Mouse (Mus musculus): ENCODE measurements at regions not wholly inside any gene's neighbourhood (a gene's known extent, or its start where the extent isn't known, plus 50 kb on each side); places are given as distances from the start of the nearest gene placed in this dataset.

DNA sequence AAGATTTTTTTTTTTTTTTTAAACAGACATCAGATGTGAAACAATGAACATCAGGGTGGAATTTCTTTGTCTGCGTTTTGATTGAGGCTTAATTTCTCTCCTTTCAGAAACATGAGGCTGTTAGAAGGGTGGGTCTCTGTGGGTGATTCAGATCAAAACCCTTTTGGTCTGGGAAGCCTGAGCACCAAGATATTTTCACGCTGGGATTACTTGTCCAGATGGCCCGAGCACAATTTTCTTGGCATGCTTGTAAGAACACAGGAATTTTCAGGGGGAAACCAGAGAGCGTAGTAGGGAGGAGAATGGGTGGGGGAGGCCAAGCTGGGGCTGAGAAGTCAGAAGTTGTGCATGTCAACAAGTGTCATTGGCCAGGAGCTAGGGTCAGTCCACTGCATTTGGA is 76.6 kb upstream of the Lrig1 start:
- H3K27ac ChIP-seq: no peak overlapping the region
- no peak overlapping the region for H3K9ac ChIP-seq (replicated peaks)
- no peaks in the 10 kb centered on the region for H3K36me3 ChIP-seq
- no peak for ATAC-seq
- H3K4me2 ChIP-seq (replicated peaks): no peak overlapping the region
- H3K27me3 ChIP-seq: no peaks in the 10 kb centered on the region
- H3K9me3 ChIP-seq: no peaks in the 10 kb centered on the region
- 35% methylated on average over 4 of the region's 4 CpGs for WGBS
- peaks cover 30% of the 10 kb centered on the region for H3K4me1 ChIP-seq (replicated peaks)
- H3K4me3 ChIP-seq (replicated peaks): no peak overlapping the region

DNA sequence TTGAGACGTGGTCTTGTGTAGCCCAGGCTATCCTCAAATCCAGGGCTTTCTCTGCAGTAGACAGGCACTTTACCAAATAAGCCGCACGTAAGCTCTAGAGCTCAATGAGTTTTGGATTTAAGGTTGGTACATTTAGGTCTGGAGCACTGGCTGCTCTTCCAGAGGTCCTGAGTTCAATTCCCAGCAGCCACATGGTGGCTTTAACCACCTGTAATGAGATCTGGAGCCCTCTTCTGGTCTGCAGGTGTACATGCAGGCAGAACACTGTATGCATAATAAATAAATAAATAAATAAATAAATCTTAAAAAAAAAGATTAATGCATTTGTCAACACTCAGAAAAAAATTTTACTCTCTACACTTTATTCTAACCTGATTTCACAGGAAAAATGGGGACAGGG is 74.9 kb upstream of the Lrig1 start:
- Histone ChIP-seq H3K9me3 (no peaks in the 10 kb centered on the region), H3K9ac (replicated peaks) (no peak overlapping the region), H3K27me3 (no peaks in the 10 kb centered on the region), H3K4me3 (replicated peaks) (no peak overlapping the region), H3K36me3 (no peaks in the 10 kb centered on the region), H3K4me1 (replicated peaks) (peaks cover 30% of the 10 kb centered on the region), H3K27ac (peak overlapping the region; percentile 93), H3K4me2 (replicated peaks) (no peak overlapping the region)
- ATAC-seq: no peak
- 98% methylated on average over 3 of the region's 3 CpGs for WGBS

DNA sequence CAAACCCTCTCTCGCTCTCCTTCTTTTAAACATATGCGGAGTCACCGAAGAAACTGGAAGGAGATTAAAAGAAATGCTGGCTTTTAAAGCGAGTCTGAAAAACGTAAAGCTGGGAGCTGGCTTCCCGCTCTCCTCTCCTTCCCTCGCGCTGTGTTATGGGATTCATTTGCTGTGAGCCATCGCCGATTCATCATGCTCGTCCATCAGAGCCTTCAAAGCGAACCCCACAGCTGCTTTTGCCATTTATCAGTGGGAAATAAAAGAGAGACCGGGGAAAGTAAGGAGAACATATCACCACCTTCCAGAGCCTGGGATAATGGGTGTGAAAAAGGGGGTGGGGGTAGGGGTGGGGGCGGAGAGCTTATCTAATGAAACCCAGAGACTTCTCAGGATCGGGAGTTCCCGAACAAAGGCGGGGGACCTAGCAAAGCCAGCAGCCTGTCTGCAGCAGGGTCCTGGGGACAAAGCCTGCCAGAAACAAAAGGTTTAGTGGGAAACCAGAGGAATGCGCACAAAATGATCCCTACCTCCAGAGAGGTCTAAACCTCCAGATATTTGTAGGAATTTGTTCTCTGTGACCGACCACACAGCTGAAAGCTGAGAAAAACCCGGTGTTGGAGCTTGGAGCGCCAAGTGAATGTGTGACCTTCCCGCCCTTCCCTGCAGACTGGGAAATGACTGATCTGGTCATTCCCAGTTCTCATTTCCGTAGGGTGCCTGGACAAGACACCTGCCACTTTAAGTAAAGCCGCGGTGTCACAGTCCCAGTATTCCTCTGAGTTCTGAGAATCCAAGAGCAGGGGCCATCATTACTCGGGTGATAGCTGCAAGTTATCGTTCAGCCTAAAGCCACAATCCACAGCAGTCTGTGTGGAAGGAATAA is 73.9 kb upstream of the Lrig1 start:
- H3K4me3 ChIP-seq (replicated peaks): peak overlapping the region; percentile 23
- H3K4me1 ChIP-seq (replicated peaks): peaks cover 30% of the 10 kb centered on the region
- no peaks in the 10 kb centered on the region for H3K27me3 ChIP-seq
- H3K36me3 ChIP-seq: no peaks in the 10 kb centered on the region
- WGBS: under 1% methylated on average over 27 of the region's 27 CpGs
- peak overlapping the region; percentile 93 for H3K27ac ChIP-seq
- H3K9ac ChIP-seq (replicated peaks): peak overlapping the region; percentile 55
- ATAC-seq: peak; percentile 83
- no peaks in the 10 kb centered on the region for H3K9me3 ChIP-seq
- peak overlapping the region; percentile 46 for H3K4me2 ChIP-seq (replicated peaks)

DNA sequence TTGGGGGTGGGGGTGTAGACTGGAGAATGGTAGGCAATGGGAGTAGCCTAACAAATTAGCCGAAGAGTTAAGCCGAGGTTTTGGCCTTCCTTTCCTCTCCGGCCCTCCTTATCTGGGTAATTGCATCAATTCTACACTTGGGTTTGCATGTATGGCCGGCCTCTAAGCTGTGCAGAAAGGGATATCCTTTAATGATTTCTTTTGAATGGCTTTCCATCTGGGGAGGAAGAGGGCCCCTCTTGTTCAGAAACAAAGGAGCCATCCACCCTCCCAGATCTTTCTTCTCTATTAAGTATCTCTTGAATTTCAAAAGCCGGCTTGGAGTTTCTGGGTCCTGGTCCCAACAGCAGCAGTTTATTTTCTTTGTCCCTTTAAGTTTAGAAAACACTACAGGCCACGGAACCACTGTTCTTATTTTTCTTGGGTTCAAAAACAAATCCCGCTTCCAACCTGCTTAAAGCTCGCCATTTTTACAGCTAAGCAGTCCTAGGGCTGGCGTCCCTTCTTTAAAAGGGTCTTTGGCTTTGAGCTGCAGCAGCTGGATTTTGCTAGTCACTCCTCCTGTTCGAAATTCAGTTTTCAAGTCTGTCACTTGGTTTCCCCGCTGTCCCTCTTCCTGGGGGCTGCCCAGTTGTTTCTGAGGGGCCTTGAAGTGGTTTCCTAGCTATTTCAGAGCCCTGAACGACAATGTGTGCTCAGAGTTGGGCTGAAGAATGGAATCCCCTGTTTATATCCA is 73.1 kb upstream of the Lrig1 start:
- Histone ChIP-seq H3K9ac (replicated peaks) (peak overlapping the region; percentile 55), H3K4me1 (replicated peaks) (peaks cover 30% of the 10 kb centered on the region), H3K27me3 (no peaks in the 10 kb centered on the region), H3K4me2 (replicated peaks) (peak overlapping the region; percentile 46), H3K36me3 (no peaks in the 10 kb centered on the region), H3K27ac (peak overlapping the region; percentile 93), H3K9me3 (no peaks in the 10 kb centered on the region), H3K4me3 (replicated peaks) (0 out of 2 replicates have a peak overlapping the region, but pooled peaks have one; percentile 23)
- 3% methylated on average over 12 of the region's 12 CpGs for WGBS
- peak; percentile 57 for ATAC-seq

DNA sequence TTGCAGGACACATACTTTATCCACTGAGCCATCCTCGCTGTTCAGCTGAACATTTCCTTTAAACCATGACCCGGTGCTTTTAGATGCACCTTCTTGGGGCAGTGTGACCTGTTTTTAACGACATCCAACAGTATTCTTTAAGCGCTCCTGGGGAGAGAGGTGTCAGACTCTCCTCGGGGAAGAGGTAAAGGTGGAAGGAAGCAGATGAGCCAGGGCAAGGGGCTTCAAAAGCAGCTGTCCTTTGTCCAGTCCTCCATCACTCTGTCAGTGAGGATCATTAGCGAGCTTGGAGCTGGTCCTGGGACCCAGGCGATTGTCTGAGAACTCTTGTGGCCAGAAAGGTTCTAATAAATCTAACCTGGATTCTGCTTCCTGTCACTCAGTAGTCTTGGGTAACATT is 72.4 kb upstream of the Lrig1 start:
- no peaks in the 10 kb centered on the region for H3K36me3 ChIP-seq
- peaks cover 30% of the 10 kb centered on the region for H3K4me1 ChIP-seq (replicated peaks)
- peak overlapping the region; percentile 93 for H3K27ac ChIP-seq
- H3K4me2 ChIP-seq (replicated peaks): 0 out of 2 replicates have a peak overlapping the region, but pooled peaks have one; percentile 46
- H3K27me3 ChIP-seq: no peaks in the 10 kb centered on the region
- no peak for ATAC-seq
- H3K4me3 ChIP-seq (replicated peaks): no peak overlapping the region
- H3K9me3 ChIP-seq: no peaks in the 10 kb centered on the region
- WGBS: 28% methylated on average over 7 of the region's 7 CpGs
- no peak overlapping the region for H3K9ac ChIP-seq (replicated peaks)

DNA sequence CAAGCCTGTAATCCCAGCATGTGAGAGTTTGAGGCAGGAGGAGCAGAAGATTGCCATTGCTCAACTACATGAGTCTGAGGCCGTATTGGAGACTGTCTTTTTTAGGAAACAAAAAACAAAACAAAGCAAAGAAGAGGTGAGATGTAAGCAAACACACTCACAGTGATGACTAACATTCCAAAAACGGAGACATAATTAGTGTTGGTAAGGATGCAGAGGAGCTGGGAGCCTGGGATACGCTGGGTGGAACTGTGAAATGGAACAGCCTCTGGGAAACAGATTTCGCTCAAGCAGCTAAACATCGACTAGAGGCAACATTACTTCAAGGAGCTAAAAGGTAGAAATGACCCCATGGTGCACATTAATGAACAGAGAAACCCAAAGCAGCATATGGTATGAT is 68.3 kb upstream of the Lrig1 start:
- H3K27ac ChIP-seq: no peak overlapping the region
- H3K9ac ChIP-seq (replicated peaks): no peak overlapping the region
- no peak overlapping the region for H3K4me2 ChIP-seq (replicated peaks)
- no peaks in the 10 kb centered on the region for H3K27me3 ChIP-seq
- peaks cover 17% of the 10 kb centered on the region for H3K4me1 ChIP-seq (replicated peaks)
- H3K4me3 ChIP-seq (replicated peaks): no peak overlapping the region
- ATAC-seq: no peak
- no peaks in the 10 kb centered on the region for H3K36me3 ChIP-seq
- 84% methylated on average over 5 of the region's 5 CpGs for WGBS
- H3K9me3 ChIP-seq: no peaks in the 10 kb centered on the region

DNA sequence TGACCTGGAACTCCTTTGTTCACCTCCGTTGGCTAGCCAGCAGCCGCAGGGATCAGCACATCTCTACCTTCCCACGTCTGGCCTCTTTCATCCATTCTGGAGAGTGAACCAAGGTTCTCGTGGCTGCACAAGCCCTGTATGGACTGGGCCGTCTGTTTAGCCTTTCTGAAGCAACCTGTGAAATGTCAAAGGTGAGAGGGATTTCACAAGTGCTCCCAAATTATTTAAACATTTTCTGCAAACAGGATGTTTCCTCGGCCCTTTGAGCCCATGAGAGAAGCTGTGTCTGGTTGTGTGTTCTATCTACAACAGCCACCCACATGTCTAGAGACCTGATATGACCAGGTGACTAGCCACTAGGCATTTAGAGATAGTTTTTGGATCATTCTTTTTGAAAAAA is 65.8 kb upstream of the Lrig1 start:
- Histone ChIP-seq H3K4me1 (replicated peaks) (0 out of 2 replicates have a peak, but pooled peaks cover 3% of the 10 kb centered on the region), H3K9ac (replicated peaks) (no peak overlapping the region), H3K36me3 (no peaks in the 10 kb centered on the region), H3K4me2 (replicated peaks) (no peak overlapping the region), H3K27ac (no peak overlapping the region), H3K27me3 (no peaks in the 10 kb centered on the region), H3K9me3 (no peaks in the 10 kb centered on the region), H3K4me3 (replicated peaks) (no peak overlapping the region)
- ATAC-seq: no peak
- WGBS: 85% methylated on average over 6 of the region's 6 CpGs

DNA sequence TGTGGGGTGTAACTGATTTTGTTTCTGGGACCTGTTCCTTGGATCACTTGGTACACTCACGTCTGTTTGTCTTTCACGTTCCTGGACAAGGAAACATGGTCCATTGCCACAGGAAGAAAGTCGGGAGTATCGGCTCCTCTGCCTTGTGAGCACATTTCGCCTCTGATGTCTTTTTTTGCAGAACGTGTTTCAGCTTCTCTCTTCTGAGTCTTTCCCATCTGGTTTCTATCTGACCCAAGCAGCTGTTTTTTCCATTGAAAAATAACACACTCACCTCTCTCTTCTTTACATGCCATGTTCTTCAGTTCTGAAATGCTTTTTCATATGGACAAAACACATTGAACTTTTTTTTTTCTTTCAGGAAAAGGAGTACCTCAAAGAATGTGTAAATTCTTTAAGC is 61.4 kb upstream of the Lrig1 start:
- Histone ChIP-seq H3K27ac (no peak overlapping the region), H3K4me1 (replicated peaks) (peaks cover 9% of the 10 kb centered on the region; the same call in 1 of the 2 replicates), H3K9me3 (no peaks in the 10 kb centered on the region), H3K9ac (replicated peaks) (no peak overlapping the region), H3K27me3 (no peaks in the 10 kb centered on the region), H3K36me3 (no peaks in the 10 kb centered on the region), H3K4me3 (replicated peaks) (no peak overlapping the region), H3K4me2 (replicated peaks) (no peak overlapping the region)
- WGBS: 86% methylated on average over 6 of the region's 6 CpGs
- no peak for ATAC-seq

DNA sequence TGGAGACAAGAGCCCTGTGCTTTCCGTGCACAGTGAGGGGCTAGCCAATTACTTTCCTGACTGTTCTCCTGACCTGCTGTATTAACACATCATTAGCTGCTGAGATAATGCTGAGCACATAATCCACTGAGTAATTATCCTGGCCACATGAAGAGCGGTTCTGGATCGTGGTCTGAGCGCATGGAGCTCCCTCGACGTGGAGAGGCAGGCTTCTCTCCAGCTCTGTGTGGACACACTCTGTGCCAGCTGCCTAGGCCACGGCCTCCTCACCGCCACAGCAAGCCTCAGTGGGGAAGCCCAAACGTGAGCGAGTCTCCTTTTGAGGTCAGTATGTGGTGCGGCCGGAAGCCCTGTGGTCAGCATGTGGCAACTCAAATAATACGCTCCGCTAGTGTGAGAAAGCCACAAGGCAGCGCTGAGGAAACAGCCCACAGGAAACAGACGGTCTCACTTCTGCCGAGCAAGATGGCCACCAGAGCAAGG is 60.7 kb upstream of the Lrig1 start:
- H3K36me3 ChIP-seq: no peaks in the 10 kb centered on the region
- no peak overlapping the region for H3K4me3 ChIP-seq (replicated peaks)
- no peaks in the 10 kb centered on the region for H3K9me3 ChIP-seq
- no peak overlapping the region for H3K4me2 ChIP-seq (replicated peaks)
- peak; percentile 60; the same call in 1 of the 2 replicates for ATAC-seq
- H3K27me3 ChIP-seq: no peaks in the 10 kb centered on the region
- WGBS: 55% methylated on average over 17 of the region's 17 CpGs
- no peak overlapping the region for H3K27ac ChIP-seq
- H3K9ac ChIP-seq (replicated peaks): no peak overlapping the region
- peaks cover 16% of the 10 kb centered on the region for H3K4me1 ChIP-seq (replicated peaks)

DNA sequence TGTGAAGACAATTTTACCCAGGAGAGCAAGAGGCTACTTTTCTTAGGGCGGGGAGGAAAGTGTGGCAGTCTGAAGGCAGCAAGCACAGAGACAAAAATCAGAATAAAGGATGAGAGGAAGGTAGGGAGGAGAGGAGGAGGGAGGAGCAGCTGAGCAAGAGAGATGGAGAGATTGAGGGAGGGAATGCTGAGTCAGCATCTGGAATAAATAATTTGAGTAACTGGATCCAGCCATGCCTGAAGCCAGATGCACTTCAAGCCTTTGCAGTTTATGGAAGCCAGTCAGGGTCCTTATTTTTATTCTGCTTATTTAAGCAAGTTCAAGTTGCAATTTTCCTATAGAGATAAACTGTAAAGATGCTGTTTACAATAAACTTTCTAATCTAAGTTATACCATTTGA is 59.7 kb upstream of the Lrig1 start:
- H3K4me2 ChIP-seq (replicated peaks): no peak overlapping the region
- ATAC-seq: no peak
- H3K4me3 ChIP-seq (replicated peaks): no peak overlapping the region
- WGBS: 100% methylated on average over 1 of the region's 1 CpGs
- H3K9ac ChIP-seq (replicated peaks): no peak overlapping the region
- no peak overlapping the region for H3K27ac ChIP-seq
- H3K27me3 ChIP-seq: no peaks in the 10 kb centered on the region
- no peaks in the 10 kb centered on the region for H3K9me3 ChIP-seq
- peaks cover 26% of the 10 kb centered on the region for H3K4me1 ChIP-seq (replicated peaks)
- no peaks in the 10 kb centered on the region for H3K36me3 ChIP-seq

DNA sequence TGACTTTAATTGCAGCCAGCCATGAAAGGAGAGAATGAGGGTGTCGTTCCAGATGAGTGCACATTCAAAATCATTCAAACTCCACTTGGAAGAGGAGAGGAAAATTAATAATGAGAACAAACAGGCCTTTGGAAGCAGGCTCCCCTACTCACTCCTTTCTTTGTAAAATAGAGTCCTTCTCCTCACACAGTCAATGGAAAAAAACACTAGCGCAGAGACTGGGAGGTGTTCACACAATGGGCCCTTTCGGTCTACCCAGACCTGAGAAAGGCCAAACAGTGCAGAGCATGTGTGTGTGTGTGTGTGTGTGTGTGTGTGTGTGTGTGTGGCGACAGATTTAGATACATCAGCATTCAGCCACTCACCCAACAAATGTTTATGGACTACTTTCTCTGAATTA is 56.0 kb upstream of the Lrig1 start:
- Histone ChIP-seq H3K36me3 (no peaks in the 10 kb centered on the region), H3K4me2 (replicated peaks) (no peak overlapping the region), H3K27ac (0 out of 2 replicates have a peak overlapping the region, but pooled peaks have one; percentile 45), H3K27me3 (no peaks in the 10 kb centered on the region), H3K9ac (replicated peaks) (no peak overlapping the region), H3K4me1 (replicated peaks) (peaks cover 26% of the 10 kb centered on the region), H3K4me3 (replicated peaks) (no peak overlapping the region), H3K9me3 (no peaks in the 10 kb centered on the region)
- WGBS: 21% methylated on average over 4 of the region's 4 CpGs
- peak; percentile 73 for ATAC-seq

DNA sequence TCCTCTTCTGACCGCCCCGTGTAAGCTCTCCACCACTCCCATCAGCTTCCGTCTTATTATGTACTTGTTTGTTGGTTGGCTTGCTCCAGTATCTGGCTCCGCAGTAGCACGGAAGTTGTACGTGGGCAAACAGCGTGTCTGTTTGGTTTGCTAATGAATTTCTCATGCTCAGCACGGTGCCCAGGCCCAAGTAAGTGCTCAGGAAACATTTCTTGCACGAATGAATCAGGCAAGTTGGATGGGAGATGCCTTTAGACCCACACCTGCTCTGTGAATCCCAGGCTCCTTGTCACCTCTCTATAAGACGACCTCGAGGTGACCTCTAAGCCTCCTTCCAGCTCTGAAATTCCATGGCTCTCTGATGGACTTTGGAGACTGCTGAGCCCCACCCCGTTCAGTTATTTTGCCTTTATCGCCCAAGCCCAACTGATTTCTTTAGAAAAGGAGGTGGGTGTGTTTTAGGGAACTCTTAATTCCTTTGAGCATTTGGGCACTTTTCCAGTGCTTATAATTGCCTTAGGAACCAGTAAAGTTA is 55.4 kb upstream of the Lrig1 start:
- ATAC-seq: no peak
- H3K4me2 ChIP-seq (replicated peaks): no peak overlapping the region
- H3K27ac ChIP-seq: peak overlapping the region; percentile 54; the same call in 1 of the 2 replicates
- no peaks in the 10 kb centered on the region for H3K9me3 ChIP-seq
- H3K27me3 ChIP-seq: no peaks in the 10 kb centered on the region
- no peak overlapping the region for H3K9ac ChIP-seq (replicated peaks)
- H3K36me3 ChIP-seq: no peaks in the 10 kb centered on the region
- peaks cover 23% of the 10 kb centered on the region for H3K4me1 ChIP-seq (replicated peaks)
- no peak overlapping the region for H3K4me3 ChIP-seq (replicated peaks)
- 44% methylated on average over 13 of the region's 13 CpGs for WGBS
